8 mouse cellular contexts compared by ENCODE assay signal in the genomic region with DNA sequence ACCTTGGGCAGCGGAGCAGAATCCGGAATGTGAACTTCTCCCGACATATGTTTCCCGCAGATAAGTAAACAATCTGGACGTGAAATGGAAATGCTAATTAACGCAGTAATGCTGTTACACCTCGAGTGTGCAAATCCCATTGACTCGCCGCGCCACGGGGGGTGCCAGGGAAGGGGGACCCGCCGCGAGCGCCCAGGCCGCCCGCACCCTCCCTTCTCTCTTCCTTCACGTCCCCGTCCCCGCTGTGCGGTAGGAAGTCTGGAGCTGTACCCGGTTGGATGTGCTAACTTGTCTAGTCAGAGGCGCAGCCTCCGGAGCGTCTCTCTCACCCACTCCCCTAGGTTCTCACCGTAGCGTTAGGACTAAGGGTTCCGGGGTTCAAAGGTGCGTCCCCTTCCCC. TPM values are rescaled to one million over a fixed set of nuclear protein-coding genes. Genes with fewer than 3 reads are reported as not detected.
DNase-seq lines count a peak whose midpoint lies in the region; ATAC-seq and TF ChIP-seq lines count a peak whose summit lies in the region.
"Had no signal": no experiment of that assay in that cellular context is flagged by ENCODE, and none has a peak within 500 bp of the region (broad histone marks: within the 10 kb centered on the region; RNA-seq: fewer than 3 reads in every experiment).

No protein-coding gene starts in this region.

- H3K9ac ChIP-seq in liver, embryonic 11.5 days (ENCODE audit: low read depth, low read length), result no peak overlapping the region
- H3K9ac ChIP-seq in liver, embryonic 12.5 days, result no peak overlapping the region
- H3K9ac ChIP-seq in embryonic facial prominence, embryonic 14.5 days (ENCODE audit: low read depth, low read length), result no peak overlapping the region
- no peak overlapping the region for H3K9ac ChIP-seq in intestine, postnatal 0 days (ENCODE audit: low read depth, low read length)
- no peak overlapping the region for H3K9ac ChIP-seq in stomach, embryonic 14.5 days (replicated peaks; ENCODE audit: low read depth, low read length)

- 1% methylated on average over 29 of the region's 29 CpGs for WGBS in liver, embryonic 11.5 days
- 1% methylated on average over 19 of the region's 29 CpGs for WGBS in liver, embryonic 12.5 days (ENCODE audit: insufficient replicate concordance)
- WGBS in embryonic facial prominence, embryonic 14.5 days, result 1% methylated on average over 20 of the region's 29 CpGs
- WGBS in intestine, postnatal 0 days, result under 1% methylated on average over 29 of the region's 29 CpGs
- under 1% methylated on average over 29 of the region's 29 CpGs for WGBS in stomach, embryonic 14.5 days

- no peak overlapping the region for H3K4me2 ChIP-seq in liver, embryonic 11.5 days
- H3K4me2 ChIP-seq in liver, embryonic 12.5 days, result no peak overlapping the region
- H3K4me2 ChIP-seq in embryonic facial prominence, embryonic 14.5 days (ENCODE audit: low read depth, low read length), result peak overlapping the region; percentile 46
- peak overlapping the region; percentile 55 for H3K4me2 ChIP-seq in intestine, postnatal 0 days (replicated peaks; ENCODE audit: low read depth)
- H3K4me2 ChIP-seq in stomach, embryonic 14.5 days (replicated peaks; ENCODE audit: low read depth, low read length), result 0 out of 2 replicates have a peak overlapping the region, but pooled peaks have one; percentile 8

- TF ChIP-seq CTCF in intestine, postnatal 0 days (IDR thresholded peaks at IDR 0.05; ENCODE audit: low read depth), result no peak

- H3K36me3 ChIP-seq in liver, embryonic 11.5 days (ENCODE audit: control insufficient read depth, insufficient read depth, low read length), result no peaks in the 10 kb centered on the region
- no peaks in the 10 kb centered on the region for H3K36me3 ChIP-seq in liver, embryonic 12.5 days
- no peaks in the 10 kb centered on the region for H3K36me3 ChIP-seq in embryonic facial prominence, embryonic 14.5 days (ENCODE audit: control insufficient read depth, insufficient read depth, low read length)
- no peaks in the 10 kb centered on the region for H3K36me3 ChIP-seq in intestine, postnatal 0 days (ENCODE audit: control insufficient read depth, insufficient read depth)
- no peaks in the 10 kb centered on the region for H3K36me3 ChIP-seq in stomach, embryonic 14.5 days (ENCODE audit: control insufficient read depth, insufficient read depth, low read length)

- no peaks in the 10 kb centered on the region; the same call in 1 of the 2 replicates for H3K4me1 ChIP-seq in liver, embryonic 11.5 days (replicated peaks; ENCODE audit: control insufficient read depth, insufficient read depth, low read length)
- no peaks in the 10 kb centered on the region for H3K4me1 ChIP-seq in liver, embryonic 12.5 days
- H3K4me1 ChIP-seq in embryonic facial prominence, embryonic 14.5 days (ENCODE audit: control insufficient read depth, insufficient read depth, low read length), result no peaks in the 10 kb centered on the region
- no peaks in the 10 kb centered on the region for H3K4me1 ChIP-seq in intestine, postnatal 0 days (replicated peaks; ENCODE audit: control insufficient read depth, insufficient read depth, low read length)
- H3K4me1 ChIP-seq in stomach, embryonic 14.5 days (ENCODE audit: control insufficient read depth, insufficient read depth, low read length), result 0 out of 2 replicates have a peak, but pooled peaks cover 3% of the 10 kb centered on the region

- no peak overlapping the region for H3K27ac ChIP-seq in liver, embryonic 11.5 days (ENCODE audit: low read depth, low read length)
- no peak overlapping the region for H3K27ac ChIP-seq in liver, embryonic 12.5 days
- no peak overlapping the region for H3K27ac ChIP-seq in embryonic facial prominence, embryonic 14.5 days (replicated peaks; ENCODE audit: low read depth, low read length)
- H3K27ac ChIP-seq in intestine, postnatal 0 days (ENCODE audit: low read depth, low read length), result no peak overlapping the region
- no peak overlapping the region for H3K27ac ChIP-seq in stomach, embryonic 14.5 days (ENCODE audit: low read length)

- no peak for ATAC-seq in liver, embryonic 11.5 days (replicated peaks; ENCODE audit: low FRiP score)
- no peak for ATAC-seq in liver, embryonic 12.5 days
- ATAC-seq in embryonic facial prominence, embryonic 14.5 days (ENCODE audit: low read depth), result no peak
- ATAC-seq in intestine, postnatal 0 days, result no peak
- ATAC-seq in stomach, embryonic 14.5 days (ENCODE audit: insufficient number of reproducible peaks, insufficient read depth, low FRiP score, low read depth), result no peak

- no peaks in the 10 kb centered on the region for H3K9me3 ChIP-seq in liver, embryonic 11.5 days (ENCODE audit: control insufficient read depth, low read length)
- no peaks in the 10 kb centered on the region for H3K9me3 ChIP-seq in liver, embryonic 12.5 days (replicated peaks)
- H3K9me3 ChIP-seq in embryonic facial prominence, embryonic 14.5 days (ENCODE audit: control insufficient read depth, low read length), result no peaks in the 10 kb centered on the region
- no peaks in the 10 kb centered on the region for H3K9me3 ChIP-seq in intestine, postnatal 0 days (ENCODE audit: control insufficient read depth)
- no peaks in the 10 kb centered on the region for H3K9me3 ChIP-seq in stomach, embryonic 14.5 days (ENCODE audit: control insufficient read depth, low read depth, low read length)

- H3K27me3 ChIP-seq in liver, embryonic 11.5 days (replicated peaks; ENCODE audit: control insufficient read depth, insufficient read depth, low read length), result peaks cover 94% of the 10 kb centered on the region
- peaks cover 99% of the 10 kb centered on the region for H3K27me3 ChIP-seq in liver, embryonic 12.5 days (replicated peaks)
- H3K27me3 ChIP-seq in embryonic facial prominence, embryonic 14.5 days (replicated peaks; ENCODE audit: control insufficient read depth, insufficient read depth, low read length), result peaks cover 98% of the 10 kb centered on the region
- peaks cover 90% of the 10 kb centered on the region for H3K27me3 ChIP-seq in intestine, postnatal 0 days (replicated peaks; ENCODE audit: control insufficient read depth, insufficient read depth, low read length)
- H3K27me3 ChIP-seq in stomach, embryonic 14.5 days (ENCODE audit: control insufficient read depth, insufficient read depth, low read length), result peaks cover 61% of the 10 kb centered on the region

- peak; percentile 38 for DNase-seq in liver, embryonic 11.5 days (ENCODE audit: low spot score)
- DNase-seq in embryonic facial prominence, embryonic 14.5 days (ENCODE audit: low spot score), result no peak
- DNase-seq in adrenal gland, postnatal 10 days, result no peak
- DNase-seq in kidney, postnatal 14 days, result no peak

- no peak overlapping the region for H3K4me3 ChIP-seq in liver, embryonic 11.5 days (ENCODE audit: low read depth, low read length)
- H3K4me3 ChIP-seq in liver, embryonic 12.5 days, result no peak overlapping the region
- H3K4me3 ChIP-seq in embryonic facial prominence, embryonic 14.5 days (ENCODE audit: low read depth, low read length), result peak overlapping the region; percentile 25
- H3K4me3 ChIP-seq in intestine, postnatal 0 days (ENCODE audit: low read depth, low read length), result peak overlapping the region; percentile 27
- 0 out of 2 replicates have a peak overlapping the region, but pooled peaks have one; percentile 13 for H3K4me3 ChIP-seq in stomach, embryonic 14.5 days (ENCODE audit: low read depth, low read length)

RNA-seq across cellular contexts. Expression of a gene that starts 6.7 kb away (rescaled TPM):
- 0.19 TPM in 1 of 2 replicates, not detected in the other for polyA plus RNA-seq in liver, embryonic 11.5 days (2014; fragmentation: Nextera tagmentation; extraction: Ambion mirVana)
- polyA plus RNA-seq in liver, embryonic 12.5 days (2016; fragmentation: Nextera tagmentation; extraction: Ambion mirVana), result not detected in 2 replicates
- polyA plus RNA-seq in embryonic facial prominence, embryonic 14.5 days (2014; fragmentation: Nextera tagmentation; extraction: Ambion mirVana), result 0.10 TPM in 1 of 2 replicates, not detected in the other
- not detected in 2 replicates for polyA plus RNA-seq in intestine, postnatal 0 days (2015; fragmentation: Nextera tagmentation; extraction: Ambion mirVana)
- not detected in 2 replicates for polyA plus RNA-seq in stomach, embryonic 14.5 days (2014; fragmentation: Nextera tagmentation; extraction: Ambion mirVana)
- total RNA-seq in adrenal gland, postnatal 10 days (2021), result not detected
- polyA plus RNA-seq: large intestine, adult 2 months had no signal

Comparison
In these comparisons a context has a peak if more than half of its experiments do, and no peak if none do; other contexts are left out.
1. H3K4me2 ChIP-seq: peak in embryonic facial prominence, embryonic 14.5 days (single experiment), intestine, postnatal 0 days (single experiment) and stomach, embryonic 14.5 days (single experiment); none in liver, embryonic 11.5 days (single experiment) and liver, embryonic 12.5 days (single experiment).
2. H3K4me3 ChIP-seq: peak in embryonic facial prominence, embryonic 14.5 days (single experiment), intestine, postnatal 0 days (single experiment) and stomach, embryonic 14.5 days (single experiment); none in liver, embryonic 11.5 days (single experiment) and liver, embryonic 12.5 days (single experiment).